Mouse (Mus musculus): Measurements from ENCODE around the gene Spata2l. TPM values are rescaled to one million over a fixed set of nuclear protein-coding genes. Genes with fewer than 3 reads are reported as not detected.

The Spata2l gene
- polyA plus RNA-seq, 1 experiment from 2014 or later = 5.0 TPM

- 53% methylated on average over 9 of the region's 9 CpGs for WGBS
- TF ChIP-seq CTCF (IDR thresholded peaks at IDR 0.05; ENCODE audit: low read depth) = no peak
- Histone ChIP-seq H3K9me3 (ENCODE audit: control insufficient read depth) (no peaks in the 10 kb centered on the region), H3K4me2 (replicated peaks; ENCODE audit: low read depth) (peak overlapping the region; percentile 42), H3K36me3 (ENCODE audit: control insufficient read depth, insufficient read depth) (no peaks in the 10 kb centered on the region), H3K4me3 (ENCODE audit: low read depth, low read length) (no peak overlapping the region), H3K9ac (ENCODE audit: low read depth, low read length) (no peak overlapping the region), H3K4me1 (replicated peaks; ENCODE audit: control insufficient read depth, insufficient read depth, low read length) (no peaks in the 10 kb centered on the region; the same call in 1 of the 2 replicates), H3K27ac (ENCODE audit: low read depth, low read length) (no peak overlapping the region), H3K27me3 (replicated peaks; ENCODE audit: control insufficient read depth, insufficient read depth, low read length) (no peaks in the 10 kb centered on the region)
- no peak for ATAC-seq
These were observed 42.3 kb downstream of the Spata2l start for GRCm38 (mm10) chr8:123193771-123194170.

GRCm38 (mm10) chr8:123191908-123192307, 44.1 kb downstream of the Spata2l start:
- H3K4me2 ChIP-seq (replicated peaks; ENCODE audit: low read depth) = no peak overlapping the region
- no peak for TF ChIP-seq CTCF (IDR thresholded peaks at IDR 0.05; ENCODE audit: low read depth)
- H3K4me3 ChIP-seq (ENCODE audit: low read depth, low read length) = no peak overlapping the region
- no peaks in the 10 kb centered on the region for H3K27me3 ChIP-seq (replicated peaks; ENCODE audit: control insufficient read depth, insufficient read depth, low read length)
- no peak overlapping the region for H3K9ac ChIP-seq (ENCODE audit: low read depth, low read length)
- 24% methylated on average over 8 of the region's 8 CpGs for WGBS
- no peaks in the 10 kb centered on the region for H3K36me3 ChIP-seq (ENCODE audit: control insufficient read depth, insufficient read depth)
- H3K9me3 ChIP-seq (ENCODE audit: control insufficient read depth) = no peaks in the 10 kb centered on the region
- no peak for ATAC-seq
- H3K4me1 ChIP-seq (replicated peaks; ENCODE audit: control insufficient read depth, insufficient read depth, low read length) = no peaks in the 10 kb centered on the region; the same call in 1 of the 2 replicates
- no peak overlapping the region for H3K27ac ChIP-seq (ENCODE audit: low read depth, low read length)

- ATAC-seq = peak; percentile 39
- Histone ChIP-seq H3K36me3 (ENCODE audit: control insufficient read depth, insufficient read depth) (no peaks in the 10 kb centered on the region), H3K4me1 (replicated peaks; ENCODE audit: control insufficient read depth, insufficient read depth, low read length) (no peaks in the 10 kb centered on the region; the same call in 1 of the 2 replicates), H3K9me3 (ENCODE audit: control insufficient read depth) (no peaks in the 10 kb centered on the region), H3K9ac (ENCODE audit: low read depth, low read length) (no peak overlapping the region), H3K4me2 (replicated peaks; ENCODE audit: low read depth) (peak overlapping the region; percentile 44; the same call in 1 of the 2 replicates), H3K27ac (ENCODE audit: low read depth, low read length) (0 out of 2 replicates have a peak overlapping the region, but pooled peaks have one; percentile 24), H3K4me3 (ENCODE audit: low read depth, low read length) (no peak overlapping the region), H3K27me3 (replicated peaks; ENCODE audit: control insufficient read depth, insufficient read depth, low read length) (no peaks in the 10 kb centered on the region)
- 3% methylated on average over 9 of the region's 9 CpGs for WGBS
- TF ChIP-seq CTCF (IDR thresholded peaks at IDR 0.05; ENCODE audit: low read depth) = peak; percentile 81
These were observed 45.4 kb downstream of the Spata2l start for GRCm38 (mm10) chr8:123190678-123191077.

GRCm38 (mm10) chr8:123188841-123189240, 47.2 kb downstream of the Spata2l start:
- no peak for ATAC-seq
- Histone ChIP-seq H3K36me3 (ENCODE audit: control insufficient read depth, insufficient read depth) (no peaks in the 10 kb centered on the region), H3K4me2 (replicated peaks; ENCODE audit: low read depth) (no peak overlapping the region), H3K9ac (ENCODE audit: low read depth, low read length) (no peak overlapping the region), H3K4me3 (ENCODE audit: low read depth, low read length) (no peak overlapping the region), H3K4me1 (replicated peaks; ENCODE audit: control insufficient read depth, insufficient read depth, low read length) (no peaks in the 10 kb centered on the region), H3K9me3 (ENCODE audit: control insufficient read depth) (no peaks in the 10 kb centered on the region), H3K27ac (ENCODE audit: low read depth, low read length) (no peak overlapping the region), H3K27me3 (replicated peaks; ENCODE audit: control insufficient read depth, insufficient read depth, low read length) (no peaks in the 10 kb centered on the region)
- WGBS = 40% methylated on average over 7 of the region's 7 CpGs
- TF ChIP-seq CTCF (IDR thresholded peaks at IDR 0.05; ENCODE audit: low read depth) = no peak

GRCm38 (mm10) chr8:123188006-123188405, 48.0 kb downstream of the Spata2l start:
- no peaks in the 10 kb centered on the region for H3K4me1 ChIP-seq (replicated peaks; ENCODE audit: control insufficient read depth, insufficient read depth, low read length)
- H3K36me3 ChIP-seq (ENCODE audit: control insufficient read depth, insufficient read depth) = no peaks in the 10 kb centered on the region
- H3K9ac ChIP-seq (ENCODE audit: low read depth, low read length) = no peak overlapping the region
- no peaks in the 10 kb centered on the region for H3K9me3 ChIP-seq (ENCODE audit: control insufficient read depth)
- no peak overlapping the region for H3K27ac ChIP-seq (ENCODE audit: low read depth, low read length)
- 75% methylated on average over 2 of the region's 2 CpGs for WGBS
- H3K4me2 ChIP-seq (replicated peaks; ENCODE audit: low read depth) = no peak overlapping the region
- no peak for TF ChIP-seq CTCF (IDR thresholded peaks at IDR 0.05; ENCODE audit: low read depth)
- H3K4me3 ChIP-seq (ENCODE audit: low read depth, low read length) = no peak overlapping the region
- no peak for ATAC-seq
- no peaks in the 10 kb centered on the region for H3K27me3 ChIP-seq (replicated peaks; ENCODE audit: control insufficient read depth, insufficient read depth, low read length)

GRCm38 (mm10) chr8:123185566-123186409, 50.2 kb downstream of the Spata2l start, which contains the start of gene Dpep1:
Gene Dpep1, plus strand, starts transcription at chr8:123186242.
- Histone ChIP-seq H3K27ac (ENCODE audit: low read depth, low read length) (peak within 1 kb of the TSS; percentile 54), H3K27me3 (replicated peaks; ENCODE audit: control insufficient read depth, insufficient read depth, low read length) (no peaks in the 10 kb centered on the region), H3K36me3 (ENCODE audit: control insufficient read depth, insufficient read depth) (no peaks in the 10 kb centered on the region), H3K4me3 (ENCODE audit: low read depth, low read length) (no peak within 1 kb of the TSS), H3K9ac (ENCODE audit: low read depth, low read length) (peak within 1 kb of the TSS; percentile 22; the same call in 1 of the 2 replicates), H3K9me3 (ENCODE audit: control insufficient read depth) (no peaks in the 10 kb centered on the region), H3K4me2 (replicated peaks; ENCODE audit: low read depth) (no peak within 1 kb of the TSS), H3K4me1 (replicated peaks; ENCODE audit: control insufficient read depth, insufficient read depth, low read length) (no peaks in the 10 kb centered on the region)
- WGBS = 32% methylated on average over 19 of the region's 19 CpGs
- ATAC-seq = no peak
- TF ChIP-seq CTCF (IDR thresholded peaks at IDR 0.05; ENCODE audit: low read depth) = no peak

Data from intestine, postnatal 0 days (tissue).